Mouse (Mus musculus) limb, embryonic 11.5 days (tissue): ENCODE data around the gene Crym. TPM values are rescaled to one million over a fixed set of nuclear protein-coding genes. Genes with fewer than 3 reads are reported as not detected.

Experiments
- ATAC-seq: fragments of 200-750 bp; cut with Nextera tagmentation; 2 replicates; pipeline ENCODE4 v1.8.0; 2017; ENCODE audit warnings: low read depth; ENCODE audit not compliant: insufficient number of reproducible peaks, low FRiP score, low TSS enrichment
- DNase-seq: peaks from one replicate; pipeline ENCODE4 v3.0.0-alpha.2; 2015; ENCODE audit warnings: low spot score
- H3K27ac ChIP-seq: fragments of 300-500 bp; sonication (generic); replicated peaks from 2 replicates; pipeline ENCODE4 v1.5.1; 2014; ENCODE audit warnings: low read depth, mild to moderate bottlenecking, low read length
- H3K27me3 ChIP-seq: fragments of 300-500 bp; sonication (generic); 2 replicates; pipeline ENCODE4 v1.6.1; 2014; ENCODE audit warnings: mild to moderate bottlenecking, low read length, mixed read lengths; ENCODE audit not compliant: control insufficient read depth, insufficient read depth
- H3K36me3 ChIP-seq: fragments of 300-500 bp; sonication (generic); 2 replicates; pipeline ENCODE4 v1.6.1; 2014; ENCODE audit warnings: mild to moderate bottlenecking, low read length, moderate library complexity, mixed read lengths; ENCODE audit not compliant: control insufficient read depth, insufficient read depth
- H3K4me1 ChIP-seq: fragments of 300-500 bp; sonication (generic); 2 replicates; pipeline ENCODE4 v1.6.1; 2014; ENCODE audit warnings: low read length, mixed read lengths; ENCODE audit not compliant: control insufficient read depth, insufficient read depth
- H3K4me2 ChIP-seq: fragments of 300-500 bp; sonication (generic); 2 replicates; pipeline ENCODE4 v1.6.1; 2014; ENCODE audit warnings: low read depth, mild to moderate bottlenecking, moderate library complexity; ENCODE audit not compliant: severe bottlenecking
- H3K4me3 ChIP-seq: fragments of 300-500 bp; sonication (generic); 2 replicates; pipeline ENCODE4 v1.5.1; 2014; ENCODE audit warnings: low read depth, low read length
- H3K9ac ChIP-seq: fragments of 300-500 bp; sonication (generic); 2 replicates; pipeline ENCODE4 v1.6.1; 2014; ENCODE audit warnings: mild to moderate bottlenecking, low read length
- H3K9me3 ChIP-seq: fragments of 300-500 bp; sonication (generic); 2 replicates; pipeline ENCODE4 v1.6.1; 2016; ENCODE audit warnings: low read length; ENCODE audit not compliant: control insufficient read depth
- WGBS: fragments of 180-500 bp; shearing (Covaris S2); extraction: QIAGEN DNeasy Blood & Tissue Kit; methylation state at CpG from one replicate; pipeline ENCODE4 v1.1.7; 2014; 5-methylcytosine and 5-hydroxymethylcytosine counted together
- polyA plus RNA-seq: library from polyadenylated mRNA; unstranded; fragments of >200 nt; fragmentation: Nextera tagmentation; extraction: Ambion mirVana; gene quantifications from 2 replicates; pipeline ENCODE4 v1.2.1, GENCODE M21; 2014

Crym gene
- polyA plus RNA-seq: 8.8 and 9.6 TPM in 2 replicates

DNA sequence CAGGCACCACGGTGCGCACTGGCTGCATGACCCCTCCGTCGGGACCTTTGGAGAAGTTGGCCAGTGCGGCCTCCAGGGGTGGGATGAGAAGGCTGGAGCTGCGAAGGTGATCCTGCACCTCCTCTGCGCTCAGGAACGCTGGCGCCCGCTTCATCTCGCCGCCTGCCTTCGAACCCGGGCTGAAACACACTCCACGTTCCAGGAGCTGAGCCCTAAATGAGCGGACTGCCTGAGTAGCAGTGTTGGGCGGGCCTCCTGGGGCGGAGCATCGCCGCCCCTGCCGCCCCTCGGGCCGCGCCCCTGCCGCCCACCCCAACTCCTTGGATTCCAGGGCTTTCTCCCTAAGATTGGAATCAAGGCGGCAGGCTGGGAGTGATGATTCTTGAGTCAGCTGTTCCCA lies at the start of gene Crym:
Gene Crym (minus strand): TSS at position 341 of the 400 bp plus-strand sequence.
- ATAC-seq (no peak), DNase-seq (peak; percentile 43)
- Histone ChIP-seq H3K27me3 (peaks cover 15% of the 10 kb centered on the region), H3K4me2 (peak within 1 kb of the TSS; percentile 40), H3K27ac (no peak within 1 kb of the TSS), H3K9me3 (no peaks in the 10 kb centered on the region), H3K9ac (no peak within 1 kb of the TSS), H3K36me3 (no peaks in the 10 kb centered on the region), H3K4me3 (peak within 1 kb of the TSS; percentile 11), H3K4me1 (no peaks in the 10 kb centered on the region)
- 2% methylated on average over 22 of the region's 26 CpGs for WGBS

DNA sequence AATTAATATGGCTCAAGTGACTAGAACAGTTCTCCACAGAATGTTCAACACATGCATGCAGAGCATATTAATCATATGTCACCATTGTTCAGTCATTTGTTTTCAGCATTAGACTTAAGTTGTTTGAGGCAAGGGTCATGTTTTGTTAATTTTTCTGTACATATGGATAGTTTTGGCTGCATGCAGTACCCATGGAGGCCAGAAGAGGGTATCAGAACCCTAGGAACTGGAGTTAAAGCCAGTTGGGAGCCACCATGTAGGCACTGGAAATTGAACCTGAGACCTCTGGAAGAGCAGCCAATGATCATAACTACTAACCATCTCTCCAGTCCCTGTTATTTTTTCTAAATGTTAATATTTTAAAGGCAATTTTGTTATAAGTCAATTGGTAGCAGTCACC lies 39.2 kb upstream of the Crym start:
- H3K27me3 ChIP-seq: no peaks in the 10 kb centered on the region
- no peak overlapping the region for H3K4me2 ChIP-seq
- DNase-seq (no peak), ATAC-seq (no peak)
- H3K4me1 ChIP-seq: no peaks in the 10 kb centered on the region
- H3K9me3 ChIP-seq: no peaks in the 10 kb centered on the region
- no peaks in the 10 kb centered on the region for H3K36me3 ChIP-seq
- H3K9ac ChIP-seq: no peak overlapping the region
- no peak overlapping the region for H3K27ac ChIP-seq
- no peak overlapping the region for H3K4me3 ChIP-seq

DNA sequence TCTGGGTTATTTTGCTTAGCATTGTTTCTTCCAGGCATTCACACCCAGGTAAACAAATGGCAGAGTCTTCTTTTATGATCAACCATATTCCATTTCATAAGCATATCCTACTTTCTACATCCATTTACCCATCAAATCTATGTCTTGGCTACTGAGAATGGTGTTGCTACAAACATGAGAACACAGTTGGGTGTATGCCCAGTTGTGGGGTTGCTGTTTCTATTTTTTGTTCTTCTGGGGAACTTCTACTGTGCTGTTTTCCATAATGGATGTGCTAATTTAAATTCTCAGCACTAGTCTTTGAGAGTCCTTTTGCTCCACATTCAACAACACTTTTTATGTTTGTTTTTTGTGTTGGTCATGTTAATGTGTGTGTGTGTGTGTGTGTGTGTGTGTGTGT lies 26.6 kb upstream of the Crym start:
- DNase-seq: no peak
- Histone ChIP-seq H3K9me3 (no peaks in the 10 kb centered on the region), H3K9ac (no peak overlapping the region), H3K27ac (no peak overlapping the region), H3K27me3 (no peaks in the 10 kb centered on the region), H3K36me3 (no peaks in the 10 kb centered on the region), H3K4me2 (no peak overlapping the region), H3K4me3 (no peak overlapping the region), H3K4me1 (no peaks in the 10 kb centered on the region)
- no peak for ATAC-seq

DNA sequence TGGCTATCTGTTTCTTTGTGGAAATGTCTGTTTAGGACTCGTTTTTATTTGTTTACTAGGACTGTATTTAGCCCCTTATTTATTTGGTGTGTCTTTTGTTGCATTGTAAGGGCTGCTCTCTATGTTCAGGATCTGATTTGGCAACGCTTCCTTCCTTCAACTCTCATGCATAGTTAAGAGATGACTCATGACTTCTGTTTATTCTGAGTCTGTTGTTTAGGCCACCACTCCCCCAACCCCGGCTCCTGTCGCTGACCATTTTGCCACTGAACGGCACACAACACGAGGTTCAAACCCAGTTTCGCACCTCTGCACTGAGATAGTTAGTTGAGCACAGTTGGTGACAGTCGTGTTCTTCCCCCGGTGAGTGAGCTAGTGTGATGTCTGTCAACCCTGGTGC lies 4.1 kb upstream of the Crym start:
- H3K4me3 ChIP-seq: no peak overlapping the region
- peaks cover 10% of the 10 kb centered on the region for H3K27me3 ChIP-seq
- no peaks in the 10 kb centered on the region for H3K4me1 ChIP-seq
- no peaks in the 10 kb centered on the region for H3K36me3 ChIP-seq
- H3K9me3 ChIP-seq: no peaks in the 10 kb centered on the region
- no peak overlapping the region for H3K4me2 ChIP-seq
- WGBS: 62% methylated on average over 9 of the region's 9 CpGs
- no peak for DNase-seq
- no peak overlapping the region for H3K9ac ChIP-seq
- ATAC-seq: no peak
- H3K27ac ChIP-seq: no peak overlapping the region

DNA sequence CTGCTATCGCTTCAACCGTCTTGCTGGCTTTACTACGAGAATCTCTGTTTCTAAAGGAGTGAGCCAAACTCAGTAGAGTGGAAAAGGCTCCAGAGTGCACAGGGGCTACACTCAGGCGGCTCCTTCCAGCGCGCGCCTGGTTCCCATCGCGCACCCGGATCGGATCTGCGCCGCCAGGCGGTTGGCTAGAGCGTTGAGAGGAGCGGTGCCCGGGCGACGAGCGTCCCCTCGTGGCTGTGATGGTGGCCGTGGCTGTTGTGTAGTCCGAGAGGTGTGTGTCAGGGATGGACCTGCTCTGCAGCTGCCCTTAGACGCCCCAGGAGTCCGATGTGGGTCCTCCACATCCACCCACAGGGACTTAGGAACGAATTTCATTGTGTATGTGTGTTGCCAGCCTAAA lies 1.9 kb upstream of the Crym start, which contains the start of gene Abca14:
Gene Abca14 (plus strand): TSS at position 173 of the 400 bp plus-strand sequence.
- Histone ChIP-seq H3K4me1 (no peaks in the 10 kb centered on the region), H3K4me2 (no peak within 1 kb of the TSS)

DNA sequence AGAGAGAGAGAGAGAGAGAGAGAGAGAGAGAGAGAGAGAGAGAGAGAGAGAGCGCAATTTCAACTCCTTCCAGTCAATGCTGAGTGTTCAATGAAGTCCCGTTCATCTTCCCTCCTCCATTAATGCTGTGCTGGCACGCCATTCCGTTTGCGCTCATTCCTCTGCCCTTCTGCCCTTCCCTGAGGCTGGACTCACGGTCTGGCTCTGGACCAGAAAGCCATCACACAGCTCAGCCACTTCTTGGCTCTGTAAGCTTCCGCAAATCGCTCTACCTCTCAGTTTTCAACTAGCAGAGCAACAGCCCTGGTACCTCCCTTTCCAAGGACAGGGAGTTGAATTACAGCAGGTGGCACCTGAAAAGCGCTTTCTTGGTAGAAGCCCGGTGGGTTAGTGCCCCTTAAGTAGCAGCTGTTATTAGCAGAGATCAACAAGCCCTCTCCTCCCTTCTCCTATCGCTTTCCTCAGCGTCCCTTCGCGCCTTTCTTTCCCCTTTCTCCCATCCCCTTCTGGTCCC lies 623 bp downstream of the Crym start:
- no peak overlapping the region for H3K27ac ChIP-seq
- peak overlapping the region; percentile 11 for H3K4me3 ChIP-seq
- ATAC-seq (no peak), DNase-seq (peak; percentile 32)
- WGBS: 3% methylated on average over 14 of the region's 14 CpGs
- H3K4me2 ChIP-seq: peak overlapping the region; percentile 40
- H3K4me1 ChIP-seq: no peaks in the 10 kb centered on the region
- H3K36me3 ChIP-seq: no peaks in the 10 kb centered on the region
- peaks cover 15% of the 10 kb centered on the region for H3K27me3 ChIP-seq
- no peak overlapping the region for H3K9ac ChIP-seq
- H3K9me3 ChIP-seq: no peaks in the 10 kb centered on the region

More for the DNA sequence above, 1.9 kb upstream of the Crym start, which contains the start of gene Abca14:
- ATAC-seq: peak; percentile 82
- Histone ChIP-seq H3K9me3 (no peaks in the 10 kb centered on the region), H3K36me3 (no peaks in the 10 kb centered on the region), H3K9ac (no peak within 1 kb of the TSS), H3K4me3 (no peak within 1 kb of the TSS), H3K27ac (no peak within 1 kb of the TSS), H3K27me3 (peaks cover 15% of the 10 kb centered on the region)
- DNase-seq: peak; percentile 90
- 4% methylated on average over 26 of the region's 26 CpGs for whole genome bisulfite sequencing

DNA sequence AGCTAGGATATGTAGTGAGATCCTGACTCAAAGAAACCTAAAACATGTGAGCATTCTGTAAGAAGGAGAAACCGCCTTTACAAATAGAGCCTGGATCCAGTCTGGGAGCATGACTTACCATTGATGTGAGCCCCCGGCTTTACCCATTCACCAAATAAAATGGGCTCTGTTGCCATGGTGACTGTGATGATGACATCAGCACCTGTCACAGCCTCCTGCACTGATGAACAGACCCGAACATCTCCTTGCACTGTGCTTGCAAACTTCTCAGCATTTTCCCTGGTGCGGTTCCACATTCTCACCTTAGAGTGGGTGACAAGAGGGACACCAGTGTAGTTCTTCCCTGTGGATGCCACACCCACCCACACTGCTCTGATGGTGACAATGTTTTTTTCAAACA lies 6.7 kb downstream of the Crym start:
- Histone ChIP-seq H3K4me2 (no peak overlapping the region), H3K9ac (no peak overlapping the region), H3K27ac (no peak overlapping the region), H3K4me3 (no peak overlapping the region), H3K4me1 (no peaks in the 10 kb centered on the region), H3K27me3 (no peaks in the 10 kb centered on the region), H3K9me3 (no peaks in the 10 kb centered on the region), H3K36me3 (no peaks in the 10 kb centered on the region)
- DNase-seq (no peak), ATAC-seq (no peak)
- WGBS: 87% methylated on average over 4 of the region's 4 CpGs

DNA sequence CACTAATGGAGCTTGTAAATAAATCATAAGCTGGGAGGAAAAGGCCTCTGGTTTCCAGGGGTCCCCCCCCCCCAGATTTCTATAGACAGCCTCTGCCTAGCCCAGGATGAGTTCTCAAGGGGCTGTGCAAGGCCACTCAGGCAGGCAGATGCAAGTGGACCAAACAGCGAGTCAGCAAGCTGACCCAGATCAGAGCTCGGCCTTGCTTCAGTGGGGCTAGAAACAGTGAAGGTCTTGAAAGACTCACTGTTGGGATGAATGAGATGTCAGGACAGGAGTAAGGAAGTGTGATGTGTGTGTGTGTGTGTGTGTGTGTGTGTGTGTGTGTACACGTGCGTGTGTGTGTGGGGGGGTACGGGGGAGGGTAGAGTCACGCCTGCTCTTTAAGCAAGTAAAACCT lies 9.1 kb downstream of the Crym start:
- no peak overlapping the region for H3K9ac ChIP-seq
- H3K4me2 ChIP-seq: no peak overlapping the region
- ATAC-seq: no peak
- no peak for DNase-seq
- no peaks in the 10 kb centered on the region for H3K27me3 ChIP-seq
- H3K9me3 ChIP-seq: no peaks in the 10 kb centered on the region
- H3K4me1 ChIP-seq: no peaks in the 10 kb centered on the region
- H3K27ac ChIP-seq: no peak overlapping the region
- H3K36me3 ChIP-seq: no peaks in the 10 kb centered on the region
- no peak overlapping the region for H3K4me3 ChIP-seq
- 89% methylated on average over 6 of the region's 6 CpGs for WGBS

DNA sequence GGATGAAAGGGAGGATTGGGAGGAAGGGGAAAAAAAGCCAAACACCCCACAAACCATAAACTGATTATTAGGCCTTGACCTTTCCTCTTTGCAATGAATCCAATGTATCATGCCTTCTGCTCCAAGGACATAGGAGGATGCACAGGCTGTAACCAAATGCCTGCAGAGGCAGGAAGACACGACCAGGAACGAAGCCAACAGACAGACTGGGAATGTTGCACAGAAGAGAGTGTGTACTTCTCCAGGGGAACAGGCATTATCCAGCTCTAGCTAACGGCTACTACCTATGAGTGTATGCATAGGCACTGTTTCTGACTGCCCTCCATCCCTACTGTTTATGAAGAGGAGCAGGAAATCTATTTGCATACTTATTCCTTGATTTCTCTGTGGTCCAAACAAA lies 9.7 kb downstream of the Crym start:
- no peak overlapping the region for H3K9ac ChIP-seq
- H3K36me3 ChIP-seq: no peaks in the 10 kb centered on the region
- no peak overlapping the region for H3K4me3 ChIP-seq
- H3K9me3 ChIP-seq: no peaks in the 10 kb centered on the region
- no peaks in the 10 kb centered on the region for H3K27me3 ChIP-seq
- 58% methylated on average over 3 of the region's 3 CpGs for WGBS
- no peaks in the 10 kb centered on the region for H3K4me1 ChIP-seq
- no peak overlapping the region for H3K27ac ChIP-seq
- DNase-seq (no peak), ATAC-seq (no peak)
- no peak overlapping the region for H3K4me2 ChIP-seq
